Mouse (Mus musculus): ENCODE measurements around the gene Ccr10. TPM values are rescaled to one million over a fixed set of nuclear protein-coding genes. Genes with fewer than 3 reads are reported as not detected.
A peak's percentile ranks its signal among the peaks of the same experiment; 100 is the strongest.

Gene Ccr10
- polyA plus RNA-seq, 1 experiment = 0.23 TPM

GRCm38 (mm10) chr11:101146377-101146776, 28.9 kb downstream of the Ccr10 start:
- TF ChIP-seq POLR2A (IDR thresholded peaks at IDR 0.05; ENCODE audit: extremely low read depth, insufficient read depth, low read length) (no peak), CTCF (IDR thresholded peaks at IDR 0.05; ENCODE audit: extremely low read depth, insufficient read depth, low read length) (no peak)
- no peak overlapping the region for H3K27ac ChIP-seq (ENCODE audit: insufficient read depth, low read length)
- no peak overlapping the region for H3K4me3 ChIP-seq (ENCODE audit: insufficient read depth, low read length)
- H3K4me1 ChIP-seq (ENCODE audit: control insufficient read depth, insufficient read depth, low read length) = no peaks in the 10 kb centered on the region

- no peak for TF ChIP-seq CTCF (IDR thresholded peaks at IDR 0.05; ENCODE audit: extremely low read depth, insufficient read depth, low read length)
- TF ChIP-seq POLR2A (IDR thresholded peaks at IDR 0.05; ENCODE audit: extremely low read depth, insufficient read depth, low read length) = no peak
- Histone ChIP-seq H3K27ac (ENCODE audit: insufficient read depth, low read length) (no peak overlapping the region), H3K4me1 (ENCODE audit: control insufficient read depth, insufficient read depth, low read length) (no peaks in the 10 kb centered on the region), H3K4me3 (ENCODE audit: insufficient read depth, low read length) (0 out of 2 replicates have a peak overlapping the region, but pooled peaks have one; percentile 1)
These were observed 31.7 kb downstream of the Ccr10 start for GRCm38 (mm10) chr11:101143338-101144225.

- TF ChIP-seq CTCF (IDR thresholded peaks at IDR 0.05; ENCODE audit: extremely low read depth, insufficient read depth, low read length) = no peak
- Histone ChIP-seq H3K4me1 (ENCODE audit: control insufficient read depth, insufficient read depth, low read length) (no peaks in the 10 kb centered on the region), H3K4me3 (ENCODE audit: insufficient read depth, low read length) (no peak overlapping the region), H3K27ac (ENCODE audit: insufficient read depth, low read length) (no peak overlapping the region)
These were observed 32.9 kb downstream of the Ccr10 start for GRCm38 (mm10) chr11:101142215-101142967.

- H3K4me1 ChIP-seq (ENCODE audit: control insufficient read depth, insufficient read depth, low read length) = no peaks in the 10 kb centered on the region
- no peak overlapping the region for H3K27ac ChIP-seq (ENCODE audit: insufficient read depth, low read length)
- H3K4me3 ChIP-seq (ENCODE audit: insufficient read depth, low read length) = no peak overlapping the region
- no peak for TF ChIP-seq POLR2A (IDR thresholded peaks at IDR 0.05; ENCODE audit: extremely low read depth, insufficient read depth, low read length)
- TF ChIP-seq CTCF (IDR thresholded peaks at IDR 0.05; ENCODE audit: extremely low read depth, insufficient read depth, low read length) = no peak
These were observed 34.2 kb downstream of the Ccr10 start for GRCm38 (mm10) chr11:101141088-101141487.

GRCm38 (mm10) chr11:101140164-101140819, 35.0 kb downstream of the Ccr10 start:
- Histone ChIP-seq H3K27ac (ENCODE audit: insufficient read depth, low read length) (no peak overlapping the region), H3K4me3 (ENCODE audit: insufficient read depth, low read length) (peak overlapping the region; percentile 32)
- TF ChIP-seq POLR2A (IDR thresholded peaks at IDR 0.05; ENCODE audit: extremely low read depth, insufficient read depth, low read length) (0 out of 2 replicates have a peak, but pooled peaks have one; percentile 15), CTCF (IDR thresholded peaks at IDR 0.05; ENCODE audit: extremely low read depth, insufficient read depth, low read length) (no peak)

GRCm38 (mm10) chr11:101138536-101139181, 36.6 kb downstream of the Ccr10 start:
- TF ChIP-seq POLR2A (IDR thresholded peaks at IDR 0.05; ENCODE audit: extremely low read depth, insufficient read depth, low read length) = no peak
- TF ChIP-seq CTCF (IDR thresholded peaks at IDR 0.05; ENCODE audit: extremely low read depth, insufficient read depth, low read length) = no peak
- H3K4me1 ChIP-seq (ENCODE audit: control insufficient read depth, insufficient read depth, low read length) = no peaks in the 10 kb centered on the region
- H3K4me3 ChIP-seq (ENCODE audit: insufficient read depth, low read length) = no peak overlapping the region
- H3K27ac ChIP-seq (ENCODE audit: insufficient read depth, low read length) = no peak overlapping the region

More at GRCm38 (mm10) chr11:101140164-101140819, 35.0 kb downstream of the Ccr10 start:
- H3K4me1 ChIP-seq (ENCODE audit: control insufficient read depth, insufficient read depth, low read length) = no peaks in the 10 kb centered on the region

- Histone ChIP-seq H3K4me1 (ENCODE audit: control insufficient read depth, insufficient read depth, low read length) (no peaks in the 10 kb centered on the region), H3K4me3 (ENCODE audit: insufficient read depth, low read length) (no peak overlapping the region), H3K27ac (ENCODE audit: insufficient read depth, low read length) (no peak overlapping the region)
- no peak for TF ChIP-seq POLR2A (IDR thresholded peaks at IDR 0.05; ENCODE audit: extremely low read depth, insufficient read depth, low read length)
These were observed 38.2 kb downstream of the Ccr10 start for GRCm38 (mm10) chr11:101137000-101137399.

GRCm38 (mm10) chr11:101134217-101134865, 40.9 kb downstream of the Ccr10 start:
- Histone ChIP-seq H3K27ac (ENCODE audit: insufficient read depth, low read length) (no peak overlapping the region), H3K4me3 (ENCODE audit: insufficient read depth, low read length) (no peak overlapping the region), H3K4me1 (ENCODE audit: control insufficient read depth, insufficient read depth, low read length) (0 out of 2 replicates have a peak, but pooled peaks cover 2% of the 10 kb centered on the region)
- TF ChIP-seq POLR2A (IDR thresholded peaks at IDR 0.05; ENCODE audit: extremely low read depth, insufficient read depth, low read length) (no peak), CTCF (IDR thresholded peaks at IDR 0.05; ENCODE audit: extremely low read depth, insufficient read depth, low read length) (no peak)

Measured in cortical plate, adult 2 months (tissue).